In the genomic region with DNA sequence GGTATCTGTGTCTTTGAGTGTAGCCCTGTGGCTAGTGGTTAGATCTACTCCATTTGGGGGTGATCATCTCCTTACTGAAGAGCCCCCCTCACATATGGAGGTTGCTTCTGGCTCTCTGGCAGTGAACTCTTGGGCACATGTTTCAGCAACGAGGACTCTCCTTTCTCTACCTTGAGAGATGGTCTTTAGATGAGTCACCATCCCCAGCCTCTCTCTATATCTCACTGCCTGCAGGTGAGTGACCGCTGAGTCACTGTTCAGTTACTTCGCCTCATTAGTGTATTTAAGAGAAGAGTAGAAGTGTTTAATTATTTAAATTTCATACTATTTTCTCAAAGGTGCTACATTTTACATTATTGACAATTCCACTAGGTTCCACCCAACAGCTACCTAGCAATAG, we compare ENCODE assay signal across 30 mouse cellular contexts. TPM values are rescaled to one million over a fixed set of nuclear protein-coding genes. Genes with fewer than 3 reads are reported as not detected.
DNase-seq lines count a peak whose midpoint lies in the region; ATAC-seq and TF ChIP-seq lines count a peak whose summit lies in the region.
"Had no signal": no experiment of that assay in that cellular context is flagged by ENCODE, and none has a peak within 500 bp of the region (broad histone marks: within the 10 kb centered on the region; RNA-seq: fewer than 3 reads in every experiment).

No protein-coding gene starts in this region.

- peak; percentile 66 for DNase-seq in heart, adult 11 months
- DNase-seq in heart, embryonic 10.5 days (ENCODE audit: low spot score), result no peak
- DNase-seq in kidney, adult 9 months, result no peak
- DNase-seq: adrenal gland, adult 2 months; adrenal gland, postnatal 14 days; cerebellum, adult 11-12 months; cerebellum, adult 8-10 months; cerebellum, postnatal 10 days; gastrocnemius, postnatal 10 days; gastrocnemius, postnatal 36 days; heart, postnatal 10 days; heart, postnatal 36 days had no signal

- H3K4me1 ChIP-seq in heart, embryonic 10.5 days, result peaks cover 35% of the 10 kb centered on the region
- H3K4me1 ChIP-seq in megakaryocyte, embryonic 14.5 days, result peaks cover 86% of the 10 kb centered on the region
- peaks cover 4% of the 10 kb centered on the region; the same call in 1 of the 2 replicates for H3K4me1 ChIP-seq in bone marrow, adult 2 months (ENCODE audit: control insufficient read depth, insufficient read depth, low read length)

- no peak for TF ChIP-seq POLR2A in bone marrow, adult 2 months (IDR thresholded peaks at IDR 0.05; ENCODE audit: borderline replicate concordance, control insufficient read depth, low read depth, low read length)

- H3K27me3 ChIP-seq in heart, embryonic 10.5 days (ENCODE audit: insufficient read depth, poor library complexity, severe bottlenecking), result no peaks in the 10 kb centered on the region
- H3K27me3 ChIP-seq in megakaryocyte, embryonic 14.5 days (replicated peaks), result no peaks in the 10 kb centered on the region
- H3K27me3 ChIP-seq: forebrain, embryonic 13.5 days; heart, embryonic 12.5 days; heart, embryonic 15.5 days; hindbrain, embryonic 13.5 days had no signal

- TF ChIP-seq CTCF in bone marrow, adult 2 months (IDR thresholded peaks at IDR 0.05; ENCODE audit: control insufficient read depth, insufficient read depth, low read length), result no peak

- no peaks in the 10 kb centered on the region for H3K36me3 ChIP-seq in heart, embryonic 10.5 days
- peaks cover 68% of the 10 kb centered on the region for H3K36me3 ChIP-seq in megakaryocyte, embryonic 14.5 days (replicated peaks; ENCODE audit: low read length)
- H3K36me3 ChIP-seq: forebrain, embryonic 10.5 days; heart, embryonic 15.5 days; hindbrain, embryonic 10.5 days; hindbrain, embryonic 13.5 days had no signal

- no peak overlapping the region for H3K27ac ChIP-seq in heart, embryonic 10.5 days
- H3K27ac ChIP-seq in bone marrow, adult 2 months (ENCODE audit: control insufficient read depth, insufficient read depth, low read depth, low read length, poor library complexity), result peak overlapping the region; percentile 24; the same call in 1 of the 2 replicates
- H3K27ac ChIP-seq: forebrain, embryonic 10.5 days; forebrain, embryonic 13.5 days; heart, embryonic 15.5 days; hindbrain, embryonic 10.5 days; hindbrain, embryonic 13.5 days had no signal

- no peak overlapping the region for H3K4me3 ChIP-seq in heart, embryonic 10.5 days
- peak overlapping the region; percentile 88 for H3K4me3 ChIP-seq in megakaryocyte, embryonic 14.5 days (replicated peaks)
- H3K4me3 ChIP-seq in bone marrow, adult 2 months (replicated peaks; ENCODE audit: control insufficient read depth, low read depth, low read length), result peak overlapping the region; percentile 4
- H3K4me3 ChIP-seq: forebrain, embryonic 10.5 days; forebrain, embryonic 13.5 days; heart, embryonic 12.5 days; heart, embryonic 15.5 days; hindbrain, embryonic 10.5 days; hindbrain, embryonic 13.5 days had no signal

- H3K9me3 ChIP-seq in heart, embryonic 10.5 days, result no peaks in the 10 kb centered on the region
- H3K9me3 ChIP-seq in megakaryocyte, embryonic 14.5 days, result no peaks in the 10 kb centered on the region
- H3K9me3 ChIP-seq: forebrain, embryonic 10.5 days; forebrain, embryonic 13.5 days; heart, embryonic 12.5 days; heart, embryonic 15.5 days; hindbrain, embryonic 10.5 days; hindbrain, embryonic 13.5 days had no signal

- no peak for ATAC-seq in megakaryocyte, adult 5-6 weeks (ENCODE audit: poor library complexity, severe bottlenecking)
- ATAC-seq: forebrain, embryonic 13.5 days; forebrain, embryonic 16.5 days; hindbrain, embryonic 16.5 days had no signal

- WGBS in heart, embryonic 10.5 days, result 80% methylated on average over 3 of the region's 3 CpGs
- 42% methylated on average over 3 of the region's 3 CpGs for WGBS in bone marrow, adult 2 months

RNA-seq across cellular contexts. Expression of gene Arhgdib, which starts 4.6 kb away (rescaled TPM):
- 105 and 111 TPM in 2 replicates for polyA plus RNA-seq in heart, embryonic 10.5 days (2016; fragmentation: Nextera tagmentation; extraction: Ambion mirVana)
- polyA plus RNA-seq in megakaryocyte, embryonic 14.5 days (2012; ENCODE audit: insufficient read depth, low replicate concordance), result 310 and 435 TPM in 2 replicates
- 3,528 and 3,668 TPM in 2 replicates for total RNA-seq in megakaryocyte, adult 5-6 weeks (2015)
- 1,567 and 1,601 TPM in 2 replicates for total RNA-seq in megakaryocyte, adult 5-6 weeks (2017)
- 251 and 531 TPM in 2 replicates for polyA plus RNA-seq in bone marrow, adult 2 months (2011; ENCODE audit: insufficient read depth, insufficient read length, low replicate concordance, missing spikeins)

RNA-seq across cellular contexts. Expression of gene Pde6h, which starts 13.5 kb away (rescaled TPM):
- not detected in 2 replicates for polyA plus RNA-seq in heart, embryonic 10.5 days (2016; fragmentation: Nextera tagmentation; extraction: Ambion mirVana)
- polyA plus RNA-seq in megakaryocyte, embryonic 14.5 days (2012; ENCODE audit: insufficient read depth, low replicate concordance), result 0.06 TPM in 1 of 2 replicates, not detected in the other
- total RNA-seq in megakaryocyte, adult 5-6 weeks (2015), result 0.02 and 0.04 TPM in 2 replicates
- 0.11 and 0.16 TPM in 2 replicates for total RNA-seq in megakaryocyte, adult 5-6 weeks (2017)
- polyA plus RNA-seq in bone marrow, adult 2 months (2011; ENCODE audit: insufficient read depth, insufficient read length, low replicate concordance, missing spikeins), result 0.27 and 0.42 TPM in 2 replicates
- total RNA-seq: adrenal gland, postnatal 4 days; gastrocnemius, adult 18-20 months; gastrocnemius, postnatal 10 days; gastrocnemius, postnatal 36 days; granulocyte monocyte progenitor cell, adult 5-6 weeks; heart, postnatal 10 days; heart, postnatal 36 days; MEL had no signal
- polyA plus RNA-seq: adrenal gland, adult 2 months; embryonic facial prominence, embryonic 11.5 days; embryonic facial prominence, embryonic 14.5 days; forebrain, embryonic 10.5 days; forebrain, embryonic 13.5 days; forebrain, embryonic 16.5 days; hindbrain, embryonic 10.5 days; hindbrain, embryonic 13.5 days; intestine, embryonic 14.5 days had no signal

RNA-seq across cellular contexts. Expression of gene Erp27, which starts 15.1 kb away (rescaled TPM):
- polyA plus RNA-seq in heart, embryonic 10.5 days (2016; fragmentation: Nextera tagmentation; extraction: Ambion mirVana), result 0.55 and 0.73 TPM in 2 replicates
- not detected in 2 replicates for polyA plus RNA-seq in megakaryocyte, embryonic 14.5 days (2012; ENCODE audit: insufficient read depth, low replicate concordance)
- total RNA-seq in megakaryocyte, adult 5-6 weeks (2015), result 1.6 and 3.5 TPM in 2 replicates
- total RNA-seq in megakaryocyte, adult 5-6 weeks (2017), result 1.6 and 4.7 TPM in 2 replicates
- polyA plus RNA-seq in bone marrow, adult 2 months (2011; ENCODE audit: insufficient read depth, insufficient read length, low replicate concordance, missing spikeins), result 4.8 and 11.3 TPM in 2 replicates
- total RNA-seq: adrenal gland, adult 2 months; adrenal gland, postnatal 14 days; gastrocnemius, adult 18-20 months; gastrocnemius, postnatal 36 days; heart, postnatal 10 days; heart, postnatal 36 days; MEL had no signal
- polyA plus RNA-seq: adrenal gland, adult 2 months; embryonic facial prominence, embryonic 11.5 days; forebrain, embryonic 10.5 days; hindbrain, embryonic 10.5 days; hindbrain, embryonic 13.5 days had no signal
